Mouse (Mus musculus) G1E (cell line): ENCODE results near the gene Rabl3.

Experiments
- CTCF ChIP-seq: IDR thresholded peaks from 2 replicates; pipeline ENCODE4 v1.5.1; 2012; ENCODE audit warnings: low read depth, low read length, inconsistent platforms, mixed read lengths
- GATA1 ChIP-seq: IDR thresholded peaks from 2 replicates; pipeline ENCODE4 v1.6.1; 2012; ENCODE audit warnings: borderline replicate concordance, low read length, inconsistent platforms, mixed read lengths
- TAL1 ChIP-seq: conservative IDR thresholded peaks from 2 replicates; pipeline ENCODE4 v1.6.1; 2012; ENCODE audit warnings: low read depth, low read length, inconsistent platforms, mixed read lengths

GRCm38 (mm10) chr16:37517596-37518211, 22.0 kb upstream of the Rabl3 start:
- TF ChIP-seq TAL1 (no peak), CTCF (no peak), GATA1 (no peak)
